8 mouse cellular contexts compared by ENCODE assay signal in the genomic region with DNA sequence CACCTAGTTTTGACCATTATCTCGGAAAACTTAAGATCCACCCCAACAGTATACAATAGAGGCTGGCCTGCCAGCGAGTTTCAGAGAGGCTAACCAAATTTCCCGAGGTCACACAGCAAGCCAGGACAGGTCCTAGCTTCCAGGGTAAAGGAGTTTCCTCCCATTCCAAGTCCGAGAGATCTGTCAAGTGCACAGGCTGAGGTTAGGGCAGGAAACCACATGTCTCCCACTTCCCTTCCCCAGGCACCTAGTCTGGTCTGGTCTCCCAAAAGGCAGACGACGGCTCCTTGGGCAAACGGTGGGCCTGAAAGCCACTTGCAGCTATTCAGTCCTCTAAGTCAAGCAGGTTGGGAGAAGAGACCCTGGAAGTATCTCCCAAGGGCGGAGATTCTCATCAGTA. TPM values are rescaled to one million over a fixed set of nuclear protein-coding genes. Genes with fewer than 3 reads are reported as not detected.
DNase-seq lines count a peak whose midpoint lies in the region; ATAC-seq lines count a peak whose summit lies in the region.

No protein-coding gene starts in this region.

- WGBS in embryonic facial prominence, embryonic 10.5 days, result 54% methylated on average over 8 of the region's 8 CpGs
- WGBS in forebrain, embryonic 16.5 days, result 70% methylated on average over 8 of the region's 8 CpGs
- WGBS in midbrain, embryonic 11.5 days, result 66% methylated on average over 8 of the region's 8 CpGs

- H3K9ac ChIP-seq in forebrain, embryonic 16.5 days (replicated peaks; ENCODE audit: low read depth, low read length), result no peak overlapping the region
- H3K9ac ChIP-seq in midbrain, embryonic 11.5 days (ENCODE audit: low read length), result peak overlapping the region; percentile 74

- H3K9me3 ChIP-seq in embryonic facial prominence, embryonic 10.5 days, result no peaks in the 10 kb centered on the region
- no peaks in the 10 kb centered on the region for H3K9me3 ChIP-seq in forebrain, embryonic 16.5 days (ENCODE audit: control insufficient read depth, low read length)
- no peaks in the 10 kb centered on the region for H3K9me3 ChIP-seq in midbrain, embryonic 11.5 days (ENCODE audit: control insufficient read depth, low read length)

- H3K27ac ChIP-seq in embryonic facial prominence, embryonic 10.5 days (replicated peaks), result 0 out of 2 replicates have a peak overlapping the region, but pooled peaks have one; percentile 1
- no peak overlapping the region for H3K27ac ChIP-seq in forebrain, embryonic 16.5 days (ENCODE audit: low read length)
- H3K27ac ChIP-seq in midbrain, embryonic 11.5 days (ENCODE audit: low read depth, low read length), result no peak overlapping the region

- H3K4me1 ChIP-seq in embryonic facial prominence, embryonic 10.5 days, result peaks cover 51% of the 10 kb centered on the region
- H3K4me1 ChIP-seq in forebrain, embryonic 16.5 days (replicated peaks; ENCODE audit: control insufficient read depth, insufficient read depth, low read length), result peaks cover 31% of the 10 kb centered on the region
- H3K4me1 ChIP-seq in midbrain, embryonic 11.5 days (ENCODE audit: control insufficient read depth, insufficient read depth, low read length), result peaks cover 26% of the 10 kb centered on the region

- H3K27me3 ChIP-seq in embryonic facial prominence, embryonic 10.5 days (replicated peaks; ENCODE audit: low read depth, poor library complexity, severe bottlenecking), result no peaks in the 10 kb centered on the region
- no peaks in the 10 kb centered on the region for H3K27me3 ChIP-seq in forebrain, embryonic 16.5 days (replicated peaks; ENCODE audit: control insufficient read depth, insufficient read depth, low read length)
- no peaks in the 10 kb centered on the region for H3K27me3 ChIP-seq in midbrain, embryonic 11.5 days (ENCODE audit: control insufficient read depth, insufficient read depth, low read length)

- no peak for ATAC-seq in forebrain, embryonic 16.5 days
- ATAC-seq in midbrain, embryonic 11.5 days (ENCODE audit: low FRiP score), result no peak

- H3K4me3 ChIP-seq in embryonic facial prominence, embryonic 10.5 days, result peak overlapping the region; percentile 90
- peak overlapping the region; percentile 85 for H3K4me3 ChIP-seq in forebrain, embryonic 16.5 days (replicated peaks; ENCODE audit: low read length)
- H3K4me3 ChIP-seq in midbrain, embryonic 11.5 days (ENCODE audit: low read depth, low read length), result peak overlapping the region; percentile 71; the same call in 1 of the 2 replicates

- peaks cover 21% of the 10 kb centered on the region for H3K36me3 ChIP-seq in embryonic facial prominence, embryonic 10.5 days (replicated peaks)
- no peaks in the 10 kb centered on the region for H3K36me3 ChIP-seq in forebrain, embryonic 16.5 days (ENCODE audit: control insufficient read depth, insufficient read depth)
- H3K36me3 ChIP-seq in midbrain, embryonic 11.5 days (ENCODE audit: control insufficient read depth, insufficient read depth, low read length), result no peaks in the 10 kb centered on the region

- H3K4me2 ChIP-seq in forebrain, embryonic 16.5 days (ENCODE audit: low read length), result peak overlapping the region; percentile 79
- H3K4me2 ChIP-seq in midbrain, embryonic 11.5 days, result peak overlapping the region; percentile 61

- DNase-seq in embryonic facial prominence, embryonic 10.5 days (ENCODE audit: low spot score), result no peak
- peak; percentile 43 for DNase-seq in kidney, adult 9 months
- no peak for DNase-seq in midbrain, embryonic 11.5 days (ENCODE audit: low spot score, missing footprints)
- no peak for DNase-seq in cerebellum, adult 11-12 months
- no peak for DNase-seq in thymus, postnatal 14 days
- DNase-seq in right cerebral cortex, adult 18-20 months, result no peak
- DNase-seq in embryo, embryonic 10 days (ENCODE audit: low spot score), result no peak

RNA-seq across cellular contexts. Expression of a gene that starts 1.5 kb away (rescaled TPM):
- polyA plus RNA-seq in embryonic facial prominence, embryonic 10.5 days (2016; fragmentation: Nextera tagmentation; extraction: Ambion mirVana), result 23.1 and 26.4 TPM in 2 replicates
- 9.7 and 11.8 TPM in 2 replicates for polyA plus RNA-seq in forebrain, embryonic 16.5 days (2015; fragmentation: Nextera tagmentation; extraction: Ambion mirVana)
- polyA plus RNA-seq in midbrain, embryonic 11.5 days (2014; fragmentation: Nextera tagmentation; extraction: Ambion mirVana), result 17.7 and 21.7 TPM in 2 replicates

RNA-seq across cellular contexts. Expression of a gene that starts 10.8 kb away (rescaled TPM):
- polyA plus RNA-seq in embryonic facial prominence, embryonic 10.5 days (2016; fragmentation: Nextera tagmentation; extraction: Ambion mirVana), result 453 and 454 TPM in 2 replicates
- 397 and 404 TPM in 2 replicates for polyA plus RNA-seq in forebrain, embryonic 16.5 days (2015; fragmentation: Nextera tagmentation; extraction: Ambion mirVana)
- 490 and 523 TPM in 2 replicates for polyA plus RNA-seq in midbrain, embryonic 11.5 days (2014; fragmentation: Nextera tagmentation; extraction: Ambion mirVana)

RNA-seq across cellular contexts. Expression of a gene that starts 23.0 kb away (rescaled TPM):
- 16.7 and 18.2 TPM in 2 replicates for polyA plus RNA-seq in embryonic facial prominence, embryonic 10.5 days (2016; fragmentation: Nextera tagmentation; extraction: Ambion mirVana)
- 21.9 and 30.5 TPM in 2 replicates for polyA plus RNA-seq in forebrain, embryonic 16.5 days (2015; fragmentation: Nextera tagmentation; extraction: Ambion mirVana)
- 13.2 and 15.0 TPM in 2 replicates for polyA plus RNA-seq in midbrain, embryonic 11.5 days (2014; fragmentation: Nextera tagmentation; extraction: Ambion mirVana)

RNA-seq across cellular contexts. Expression of a gene that starts 46.8 kb away (rescaled TPM):
- polyA plus RNA-seq in embryonic facial prominence, embryonic 10.5 days (2016; fragmentation: Nextera tagmentation; extraction: Ambion mirVana), result 28.3 and 28.8 TPM in 2 replicates
- polyA plus RNA-seq in forebrain, embryonic 16.5 days (2015; fragmentation: Nextera tagmentation; extraction: Ambion mirVana), result 21.8 and 25.1 TPM in 2 replicates
- 15.6 and 17.3 TPM in 2 replicates for polyA plus RNA-seq in midbrain, embryonic 11.5 days (2014; fragmentation: Nextera tagmentation; extraction: Ambion mirVana)

RNA-seq across cellular contexts. Expression of a gene that starts 49.2 kb away (rescaled TPM):
- 83.7 and 88.2 TPM in 2 replicates for polyA plus RNA-seq in embryonic facial prominence, embryonic 10.5 days (2016; fragmentation: Nextera tagmentation; extraction: Ambion mirVana)
- 71.1 and 80.1 TPM in 2 replicates for polyA plus RNA-seq in forebrain, embryonic 16.5 days (2015; fragmentation: Nextera tagmentation; extraction: Ambion mirVana)
- polyA plus RNA-seq in midbrain, embryonic 11.5 days (2014; fragmentation: Nextera tagmentation; extraction: Ambion mirVana), result 84.6 and 87.3 TPM in 2 replicates
